Mouse (Mus musculus) activated CD4-positive, CD25-positive, alpha-beta regulatory T cell, adult 9 weeks (primary cell): ENCODE results near the gene Olfr623. TPM values are rescaled to one million over a fixed set of nuclear protein-coding genes. Genes with fewer than 3 reads are reported as not detected.

Source experiments
- polyA plus RNA-seq: library from polyadenylated mRNA; unstranded; fragments of 100-300 nt; shearing (Covaris generic); gene quantifications from one replicate; pipeline ENCODE4 v1.2.1, GENCODE M21; 2017

Olfr623 gene
- not detected for polyA plus RNA-seq

GRCm38 (mm10) chr7:103663598-103663997 lies at the start of gene Olfr623:
Gene Olfr623, minus strand, starts transcription at chr7:103663698.

GRCm38 (mm10) chr7:103682420-103682819 lies 18.9 kb upstream of the Olfr623 start, which contains the start of gene Olfr625-ps1:
Gene Olfr625-ps1, plus strand, starts transcription at chr7:103682720.

GRCm38 (mm10) chr7:103671091-103671490 lies 7.6 kb upstream of the Olfr623 start, which contains the start of gene Olfr624:
Gene Olfr624, minus strand, starts transcription at chr7:103671191.

DNA sequence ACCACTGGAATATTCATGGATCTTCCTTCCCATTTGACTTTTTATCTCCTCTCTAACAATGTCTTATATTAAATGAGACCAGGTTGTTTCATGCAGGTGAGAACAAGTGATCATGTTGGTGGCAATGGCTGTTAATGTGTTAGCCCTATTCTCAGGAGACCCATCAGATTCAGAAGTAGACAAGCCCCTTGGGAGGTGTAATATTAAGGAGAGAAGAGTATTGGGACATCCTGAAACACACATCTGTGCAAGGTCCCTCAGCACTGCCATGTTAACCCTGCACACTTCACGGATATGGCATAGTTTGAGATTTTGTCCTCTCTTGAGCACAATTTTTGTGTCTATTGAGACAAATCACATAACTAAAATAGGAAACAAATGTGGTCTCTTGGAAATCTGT lies 20.9 kb downstream of the Olfr623 start, which contains the start of gene Olfr622:
Gene Olfr622, minus strand, starts transcription at position 101 of the 400 bp plus-strand sequence.

DNA sequence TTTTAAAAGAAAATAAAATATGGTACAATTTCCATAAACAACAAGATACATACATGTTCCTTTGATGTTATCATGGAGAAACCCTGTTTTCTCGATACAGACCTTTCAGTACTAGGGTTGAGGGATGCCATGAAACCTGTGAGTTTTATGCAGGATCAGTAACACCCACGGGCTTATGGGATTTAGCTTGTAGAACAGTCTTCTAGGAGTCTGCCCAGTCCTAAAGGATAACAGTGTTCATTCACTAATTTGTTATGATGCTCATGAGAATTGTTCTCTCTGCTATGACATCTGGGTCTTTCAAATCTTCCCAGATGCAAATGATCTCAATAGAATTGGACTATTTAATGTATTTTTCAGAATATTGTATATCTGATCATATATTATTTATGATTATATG lies 51.1 kb downstream of the Olfr623 start, which contains the start of gene Olfr620:
Gene Olfr620, minus strand, starts transcription at position 101 of the 400 bp plus-strand sequence.

Other genes starting within 250 kb of the Olfr623 start
- gene Usp17lc, start 248.6 kb downstream of the Olfr623 start, polyA plus RNA-seq: not detected
- not detected for gene Olfr605, start 218.3 kb downstream of the Olfr623 start, polyA plus RNA-seq
- gene Olfr606, start 214.7 kb downstream of the Olfr623 start, polyA plus RNA-seq: not detected
- 0.13 TPM for gene Olfr607, start 199.5 kb downstream of the Olfr623 start, polyA plus RNA-seq
- not detected for gene Olfr608, start 193.8 kb downstream of the Olfr623 start, polyA plus RNA-seq
- not detected for gene Olfr609, start 165.6 kb downstream of the Olfr623 start, polyA plus RNA-seq
- gene Olfr610, start 151.6 kb downstream of the Olfr623 start, polyA plus RNA-seq: not detected
- gene Olfr611, start 142.9 kb downstream of the Olfr623 start, polyA plus RNA-seq: not detected
- not detected for gene Olfr612, start 121.0 kb downstream of the Olfr623 start, polyA plus RNA-seq
- gene Olfr613, start 115.6 kb downstream of the Olfr623 start, polyA plus RNA-seq: 0.05 TPM
- not detected for gene Olfr615, start 107.6 kb downstream of the Olfr623 start, polyA plus RNA-seq
- gene Olfr616, start 94.6 kb downstream of the Olfr623 start, polyA plus RNA-seq: not detected
- not detected for gene Olfr617, start 90.6 kb downstream of the Olfr623 start, polyA plus RNA-seq
- not detected for gene Olfr618, start 73.6 kb downstream of the Olfr623 start, polyA plus RNA-seq
- not detected for gene Olfr619, start 63.1 kb downstream of the Olfr623 start, polyA plus RNA-seq
- gene Olfr620, start 51.2 kb downstream of the Olfr623 start, polyA plus RNA-seq: not detected
- gene Olfr622, start 21.0 kb downstream of the Olfr623 start, polyA plus RNA-seq: not detected
- gene Olfr624, start 7.5 kb upstream of the Olfr623 start, polyA plus RNA-seq: not detected
- gene Olfr625-ps1, start 19.0 kb upstream of the Olfr623 start, polyA plus RNA-seq: not detected
- gene Olfr243, start 51.0 kb upstream of the Olfr623 start, polyA plus RNA-seq: not detected
- gene Olfr628, start 66.7 kb upstream of the Olfr623 start, polyA plus RNA-seq: not detected
- gene Olfr629, start 81.2 kb upstream of the Olfr623 start, polyA plus RNA-seq: not detected
- not detected for gene Olfr630, start 93.6 kb upstream of the Olfr623 start, polyA plus RNA-seq
- not detected for gene Olfr69, start 107.9 kb upstream of the Olfr623 start, polyA plus RNA-seq
- not detected for gene Olfr68, start 116.0 kb upstream of the Olfr623 start, polyA plus RNA-seq
- gene Olfr67, start 128.1 kb upstream of the Olfr623 start, polyA plus RNA-seq: not detected
- gene Hbb-bt, start 150.3 kb upstream of the Olfr623 start, polyA plus RNA-seq: 106 TPM
- gene Hbb-bs, start 164.4 kb upstream of the Olfr623 start, polyA plus RNA-seq: 546 TPM
- gene Hbb-bh2, start 176.8 kb upstream of the Olfr623 start, polyA plus RNA-seq: not detected
- gene Hbb-bh1, start 179.5 kb upstream of the Olfr623 start, polyA plus RNA-seq: not detected
- gene Hbb-y, start 189.5 kb upstream of the Olfr623 start, polyA plus RNA-seq: not detected
- not detected for gene Olfr66, start 222.6 kb upstream of the Olfr623 start, polyA plus RNA-seq
- gene Olfr64, start 230.8 kb upstream of the Olfr623 start, polyA plus RNA-seq: not detected
- gene Olfr65, start 239.8 kb upstream of the Olfr623 start, polyA plus RNA-seq: not detected